Mouse (Mus musculus): ENCODE measurements around the gene Ahdc1.

GRCm38 (mm10) chr4:133020721-133021120, 9.7 kb downstream of the Ahdc1 start:
- TF ChIP-seq GATA1 (IDR thresholded peaks at IDR 0.05; ENCODE audit: borderline replicate concordance, low read length) (no peak), CTCF (IDR thresholded peaks at IDR 0.05; ENCODE audit: low read depth, low read length) (no peak)

Data from G1E (cell line).